15 mouse cellular contexts compared by ENCODE assay signal in the genomic region with DNA sequence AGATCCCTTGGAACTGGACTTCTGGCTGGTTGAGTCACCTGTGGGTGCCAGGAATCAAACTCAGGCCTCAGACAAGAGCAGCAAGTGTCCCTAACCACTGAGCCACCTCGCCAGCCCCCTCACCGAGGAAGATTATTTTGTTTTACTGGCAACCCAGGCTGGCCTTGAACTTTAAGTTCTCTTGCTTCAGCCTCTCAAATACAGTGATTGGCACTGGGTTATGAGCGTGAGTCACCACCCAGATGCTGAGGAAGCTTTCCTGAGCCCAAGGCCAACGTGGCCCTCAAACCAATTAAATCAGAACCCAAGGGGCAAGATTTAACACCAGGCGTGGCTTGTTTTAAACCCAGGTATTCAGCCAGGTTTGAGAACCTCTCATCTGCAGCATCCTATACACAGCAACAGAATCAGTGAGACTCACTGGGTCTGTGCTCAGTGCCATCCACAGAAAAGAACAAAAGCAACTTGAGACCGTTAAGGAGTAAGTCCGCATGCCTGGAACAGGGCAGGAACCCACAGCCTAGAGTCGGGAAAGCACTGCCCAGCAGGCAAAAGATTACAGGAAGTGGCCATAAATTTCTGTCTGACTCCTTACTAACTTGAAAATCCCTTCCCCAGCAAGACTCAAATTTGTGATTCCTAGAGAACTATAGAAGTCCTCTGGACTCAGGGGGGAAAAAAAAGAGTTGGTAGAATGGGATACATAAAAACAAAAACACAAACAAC. TPM values are rescaled to one million over a fixed set of nuclear protein-coding genes. Genes with fewer than 3 reads are reported as not detected.
DNase-seq lines count a peak whose midpoint lies in the region; ATAC-seq lines count a peak whose summit lies in the region.
"Had no signal": no experiment of that assay in that cellular context is flagged by ENCODE, and none has a peak within 500 bp of the region (broad histone marks: within the 10 kb centered on the region; RNA-seq: fewer than 3 reads in every experiment).

No protein-coding gene starts in this region.

- no peak overlapping the region for H3K9ac ChIP-seq in heart, embryonic 12.5 days
- H3K9ac ChIP-seq in kidney, embryonic 16.5 days (replicated peaks; ENCODE audit: low read length) = no peak overlapping the region
- H3K9ac ChIP-seq: liver, embryonic 12.5 days; lung, embryonic 15.5 days; neural tube, embryonic 12.5 days had no signal

- ATAC-seq in heart, embryonic 12.5 days (ENCODE audit: insufficient number of reproducible peaks, low FRiP score) = no peak
- no peak for ATAC-seq in kidney, embryonic 16.5 days (ENCODE audit: low FRiP score, low TSS enrichment)

- no peak overlapping the region for H3K4me2 ChIP-seq in heart, embryonic 12.5 days
- no peak overlapping the region for H3K4me2 ChIP-seq in kidney, embryonic 16.5 days (replicated peaks; ENCODE audit: low read depth, low read length)
- H3K4me2 ChIP-seq: liver, embryonic 12.5 days; lung, embryonic 15.5 days; neural tube, embryonic 12.5 days had no signal

- H3K27me3 ChIP-seq in heart, embryonic 12.5 days (replicated peaks) = no peaks in the 10 kb centered on the region
- no peaks in the 10 kb centered on the region for H3K27me3 ChIP-seq in kidney, embryonic 16.5 days (ENCODE audit: insufficient read depth, low read length)
- H3K27me3 ChIP-seq: liver, embryonic 12.5 days; lung, embryonic 15.5 days; neural tube, embryonic 12.5 days had no signal

- WGBS in heart, embryonic 12.5 days = 79% methylated on average over 8 of the region's 8 CpGs
- 48% methylated on average over 8 of the region's 8 CpGs for WGBS in kidney, embryonic 16.5 days

- intact Hi-C loops in heart, postnatal 10 days (cut with DNase I) = loop anchor here (1.0 to 5.0 kb wide), 2 partner anchors 60 to 108 kb away; a partner anchor contains a TSS

- peaks cover 32% of the 10 kb centered on the region for H3K36me3 ChIP-seq in heart, embryonic 12.5 days
- peaks cover 24% of the 10 kb centered on the region for H3K36me3 ChIP-seq in kidney, embryonic 16.5 days (ENCODE audit: insufficient read depth, low read length)

- no peaks in the 10 kb centered on the region for H3K9me3 ChIP-seq in heart, embryonic 12.5 days (replicated peaks)
- H3K9me3 ChIP-seq in kidney, embryonic 16.5 days (ENCODE audit: low read length) = no peaks in the 10 kb centered on the region
- H3K9me3 ChIP-seq: G1E; liver, embryonic 12.5 days; lung, embryonic 15.5 days; neural tube, embryonic 12.5 days had no signal

- peak overlapping the region; percentile 97; the same call in 1 of the 2 replicates for H3K27ac ChIP-seq in heart, embryonic 12.5 days (ENCODE audit: poor library complexity, severe bottlenecking)
- peak overlapping the region; percentile 31; the same call in 1 of the 2 replicates for H3K27ac ChIP-seq in kidney, embryonic 16.5 days (ENCODE audit: low read length)
- H3K27ac ChIP-seq in brown adipose tissue, adult 24 weeks (replicated peaks; ENCODE audit: low read depth, low read length) = peak overlapping the region; percentile 26
- H3K27ac ChIP-seq: liver, embryonic 12.5 days; neural tube, embryonic 12.5 days had no signal

- H3K4me1 ChIP-seq in heart, embryonic 12.5 days (replicated peaks) = peaks cover 71% of the 10 kb centered on the region
- peaks cover 30% of the 10 kb centered on the region for H3K4me1 ChIP-seq in kidney, embryonic 16.5 days (ENCODE audit: insufficient read depth, low read length)
- H3K4me1 ChIP-seq in brown adipose tissue, adult 24 weeks (ENCODE audit: control insufficient read depth, insufficient read depth, insufficient read length, low read length) = peaks cover 35% of the 10 kb centered on the region

- no peak for DNase-seq in heart, postnatal 10 days
- DNase-seq in kidney, adult 8-10 months = no peak
- peak; percentile 89 to 95 for DNase-seq in adrenal gland, adult (ENCODE audit: inconsistent age in 2 of 2, low spot score in 1 of 2)
- no peak for DNase-seq in right cerebral cortex, adult 2 months (ENCODE audit: low spot score in 2 of 2)
- no peak for DNase-seq in neural tube, embryonic 10.5 days (ENCODE audit: extremely low spot score, low spot score)
- DNase-seq: cerebellum, adult 11-12 months; heart, adult 2 months; thymus, adult 2 months had no signal

- H3K4me3 ChIP-seq in heart, embryonic 12.5 days = no peak overlapping the region
- H3K4me3 ChIP-seq in kidney, embryonic 16.5 days (ENCODE audit: low read length) = no peak overlapping the region
- H3K4me3 ChIP-seq in brown adipose tissue, adult 24 weeks (ENCODE audit: insufficient read depth, low read depth, low read length) = no peak overlapping the region
- H3K4me3 ChIP-seq: heart, adult 2 months; liver, embryonic 12.5 days; lung, embryonic 15.5 days; neural tube, embryonic 12.5 days had no signal

RNA-seq across cellular contexts. Expression of a gene that starts 16.9 kb away (rescaled TPM):
- 34.1 and 38.9 TPM in 2 replicates for polyA plus RNA-seq in heart, embryonic 12.5 days (2016; fragmentation: Nextera tagmentation; extraction: Ambion mirVana)
- total RNA-seq in heart, postnatal 10 days (2021) = 100 to 1,000 TPM; 110 to 122 TPM
- polyA plus RNA-seq in kidney, embryonic 16.5 days (2015; fragmentation: Nextera tagmentation; extraction: Ambion mirVana) = 23.7 and 24.3 TPM in 2 replicates
- polyA plus RNA-seq in brown adipose tissue, adult 24 weeks (2012; ENCODE audit: insufficient read depth, insufficient read length, missing spikeins) = 102 and 114 TPM in 2 replicates

Comparison
In these comparisons a context has a peak if more than half of its experiments do, and no peak if none do; other contexts are left out.
1. H3K27ac ChIP-seq: peak in every context shown above with its lines; median percentile 97 in heart, embryonic 12.5 days; 31 in kidney, embryonic 16.5 days; 26 in brown adipose tissue, adult 24 weeks.
2. DNase-seq: peak in adrenal gland, adult (2 of 2); none in heart, postnatal 10 days (0 of 2), kidney, adult 8-10 months (0 of 2), right cerebral cortex, adult 2 months (0 of 2) and neural tube, embryonic 10.5 days (single experiment).